Mouse (Mus musculus) c-Kit-positive CD71-negative TER-119-negative erythroid progenitor cells, embryonic 14.5 days (primary cell): ENCODE data around the gene Efcab11.
"Not testable (repeated sequence)": the region's sequence is repeated elsewhere in the genome, so short reads cannot be mapped to it uniquely, and the experiment has no call there.

Source experiments
- DNase-seq: peaks from one replicate; pipeline ENCODE4 v3.0.0-alpha.2; 2013; ENCODE audit warnings: low read depth

The Efcab11 gene

DNA sequence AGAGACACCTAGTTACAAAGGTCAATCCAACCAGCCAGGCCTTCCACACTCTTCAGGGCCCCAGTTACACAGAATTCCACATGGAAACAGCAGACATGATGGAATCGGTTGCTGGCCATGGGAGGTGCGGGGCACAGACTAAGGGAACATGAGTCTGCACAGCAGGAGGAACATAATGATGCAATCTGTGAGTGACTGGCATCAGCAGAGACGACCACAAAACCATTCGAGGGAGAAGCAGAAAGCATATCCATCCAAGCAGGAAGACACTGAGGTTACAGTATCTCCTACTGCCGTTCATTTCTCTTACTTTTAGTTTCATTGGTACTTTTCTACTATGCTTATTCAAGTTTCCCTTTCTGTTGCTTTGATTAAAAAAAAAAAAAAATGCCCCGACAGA lies 9.6 kb downstream of the Efcab11 start:
- DNase-seq, result no peak

DNA sequence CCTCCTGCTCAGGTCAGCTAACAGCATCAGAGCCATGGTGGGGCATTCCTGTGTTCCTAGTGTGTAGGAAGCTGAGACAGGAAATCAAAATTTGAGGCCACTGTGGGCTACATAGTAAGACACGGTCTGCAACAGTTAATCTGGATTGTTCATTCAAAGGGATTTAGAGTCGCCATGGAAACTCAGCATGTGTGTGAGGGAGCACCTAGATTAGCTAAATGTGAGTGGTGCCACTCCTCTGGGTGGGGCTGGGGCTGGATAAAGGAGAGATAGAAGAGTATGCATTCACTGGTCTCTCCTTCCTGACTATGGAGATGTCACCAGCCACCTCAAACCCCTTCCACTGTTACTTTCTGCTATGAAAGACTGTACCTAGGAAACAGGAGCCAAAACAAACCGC lies 10.8 kb downstream of the Efcab11 start:
- DNase-seq, result no peak

DNA sequence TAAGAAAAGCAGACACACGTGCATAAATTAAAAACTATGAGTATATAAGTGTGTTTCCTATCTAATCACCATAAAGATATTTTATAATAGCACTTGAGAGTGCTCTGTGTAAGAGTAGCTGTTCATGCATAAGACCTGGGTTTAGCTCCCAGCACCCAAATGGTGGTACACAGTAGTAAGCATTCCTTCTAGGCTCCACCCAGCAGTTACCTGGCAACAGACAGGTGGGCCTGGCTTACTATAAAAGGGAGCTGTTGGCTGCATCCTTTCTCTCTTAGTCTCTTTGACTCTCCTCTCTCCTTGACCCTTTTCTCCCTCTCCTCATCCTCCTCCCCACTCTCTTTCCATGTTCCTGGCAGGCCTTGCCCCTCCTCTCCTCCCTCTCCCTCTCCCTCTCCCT lies 15.4 kb downstream of the Efcab11 start:
- no peak for DNase-seq

DNA sequence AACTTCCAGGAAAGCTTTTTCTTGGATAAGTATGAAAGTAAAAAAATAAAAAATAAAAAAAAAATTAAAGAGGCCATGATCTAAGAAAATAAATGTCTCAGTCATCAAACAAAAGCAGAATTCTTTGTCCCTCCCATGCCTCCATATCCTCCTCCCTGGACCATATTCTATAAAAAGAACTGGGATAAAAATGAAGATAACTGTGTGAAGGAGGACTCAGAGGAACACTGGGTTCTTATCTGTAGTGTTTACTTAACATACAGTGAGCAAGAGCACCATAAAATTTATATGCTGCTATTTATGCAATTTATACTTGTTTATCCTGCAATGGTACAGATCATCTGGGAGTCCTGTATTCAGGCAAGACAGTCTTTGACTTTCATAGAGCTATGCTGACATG lies 19.6 kb downstream of the Efcab11 start:
- DNase-seq, result no peak

DNA sequence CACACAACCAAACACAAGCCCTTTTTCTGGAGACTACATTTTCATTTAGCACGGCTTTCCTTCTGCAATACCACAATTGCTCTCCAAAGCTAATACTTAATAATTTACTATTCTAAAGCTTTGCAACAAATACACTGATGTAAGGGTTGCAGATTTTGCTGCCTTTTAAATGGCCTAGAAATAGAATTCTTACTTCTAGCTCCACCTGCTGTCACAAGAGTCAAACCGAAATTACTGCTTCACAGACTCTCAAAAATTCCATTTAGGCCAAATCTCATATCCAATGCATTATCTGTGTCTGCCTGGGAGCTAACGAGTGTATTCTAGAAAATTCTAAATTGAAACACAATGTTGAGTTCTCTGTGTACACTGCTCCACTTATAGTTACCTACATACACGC lies 23.3 kb downstream of the Efcab11 start:
- DNase-seq, result no peak

DNA sequence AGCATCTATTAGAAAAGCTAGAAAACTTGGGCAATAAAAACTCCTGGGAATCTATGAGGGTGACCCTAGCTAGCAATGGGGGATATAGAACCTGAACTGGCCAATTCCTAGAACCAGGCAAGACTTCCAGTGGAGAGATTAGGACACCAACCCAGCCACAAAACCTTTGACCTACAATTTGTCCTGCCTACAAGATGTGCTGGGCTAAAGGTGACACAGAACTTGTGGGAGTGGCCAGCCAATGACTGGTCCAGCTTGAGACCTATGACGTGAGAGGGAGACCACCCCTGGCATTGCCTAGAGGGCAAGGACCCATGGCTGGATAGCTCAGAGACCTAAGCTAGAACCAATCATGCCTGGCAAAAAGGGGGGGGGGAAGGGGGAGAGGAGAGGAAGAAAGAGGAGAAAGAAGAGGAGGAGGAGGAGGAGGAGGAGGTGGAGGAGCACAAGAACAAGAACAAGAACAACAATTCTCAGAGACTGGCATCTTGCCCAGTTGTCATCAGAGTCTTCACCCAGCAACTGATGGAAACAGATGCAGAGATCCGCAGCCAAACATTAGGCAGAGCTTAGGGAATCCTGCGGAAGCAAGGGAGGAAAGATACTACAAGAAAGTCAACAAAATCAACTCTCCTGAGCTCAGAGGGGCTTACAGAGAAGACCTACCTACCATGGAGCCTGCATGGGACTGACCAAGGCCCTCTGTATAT lies 24.7 kb downstream of the Efcab11 start:
- DNase-seq, result no peak

DNA sequence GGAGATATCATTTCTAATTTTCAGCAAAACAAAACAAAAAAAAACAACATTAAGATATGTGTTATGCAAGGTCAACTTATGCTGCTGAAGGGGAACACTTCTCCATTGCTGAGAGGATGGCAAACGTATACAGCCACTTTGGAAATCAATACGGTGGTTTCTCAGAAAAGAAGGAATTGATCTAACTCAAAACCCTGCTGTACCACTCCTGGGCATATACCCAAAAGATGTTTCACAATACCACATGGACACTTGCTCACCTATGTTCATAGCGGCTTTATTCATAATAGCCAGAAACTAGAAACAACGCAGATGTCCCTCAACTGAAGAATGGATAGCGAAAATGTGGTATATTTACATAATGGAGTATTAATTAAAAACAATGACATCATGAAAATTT lies 25.6 kb downstream of the Efcab11 start:
- DNase-seq, result no peak

DNA sequence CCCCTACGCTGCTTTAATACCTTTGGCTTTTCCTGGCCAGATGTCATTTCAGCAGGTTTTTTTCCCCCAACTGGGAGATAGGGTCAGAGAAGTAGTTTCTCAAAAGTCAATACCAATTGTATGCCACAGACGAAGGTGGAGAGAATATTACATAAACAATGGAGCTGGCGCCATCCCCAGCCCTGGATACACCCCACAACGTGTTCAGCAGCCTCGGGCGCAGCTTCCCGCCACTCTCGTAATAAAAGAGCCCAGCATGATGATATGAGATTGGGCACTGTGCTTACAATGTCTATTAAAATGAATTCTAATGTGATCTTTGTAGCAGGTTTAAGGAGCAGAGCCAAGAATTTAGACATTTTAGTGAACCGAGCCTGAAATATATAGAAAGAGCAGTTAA lies 28.2 kb downstream of the Efcab11 start:
- DNase-seq, result no peak

DNA sequence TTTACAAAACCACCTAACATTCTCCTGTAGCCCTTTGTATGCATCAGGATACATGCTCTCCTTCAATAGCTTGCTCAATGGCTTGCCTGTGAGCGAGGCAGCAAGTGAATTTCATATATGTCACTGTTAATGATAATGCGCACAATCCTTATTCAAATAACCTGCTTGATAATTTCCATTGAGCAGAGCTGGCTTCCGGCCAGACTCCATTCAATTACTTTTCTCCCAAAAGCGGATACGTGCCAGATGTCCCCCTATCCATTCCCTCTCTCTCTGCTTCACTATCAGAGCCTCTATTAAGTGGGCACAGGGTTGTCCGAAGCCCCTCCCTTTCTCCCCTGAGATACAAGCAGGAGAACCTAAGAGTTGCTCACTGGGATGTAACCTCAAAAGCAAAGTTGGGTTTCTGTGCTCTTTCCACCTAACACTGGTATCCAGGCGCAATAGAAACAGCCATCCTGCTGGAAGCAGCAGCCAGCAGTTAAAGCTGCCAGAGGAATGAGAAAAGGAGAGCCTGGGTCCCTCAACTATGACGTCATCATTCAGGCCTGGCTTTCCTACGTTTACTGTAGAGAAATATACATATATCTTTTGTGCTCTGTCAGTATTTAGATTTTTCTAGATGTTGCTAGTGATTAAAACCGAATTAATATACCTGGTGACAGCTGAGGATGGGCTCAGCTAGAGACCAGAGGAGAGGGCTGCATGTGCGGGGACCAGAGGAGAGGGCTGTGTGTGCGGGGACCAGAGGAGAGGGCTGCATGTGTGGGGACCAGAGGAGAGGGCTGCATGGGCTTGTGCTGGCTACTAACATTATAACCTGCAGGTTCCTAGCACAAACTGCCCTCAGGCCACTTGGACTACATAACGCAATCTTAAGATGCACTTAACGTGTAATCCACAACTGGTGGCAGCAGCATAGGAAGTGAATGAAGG lies 30.6 kb downstream of the Efcab11 start:
- no peak for DNase-seq

DNA sequence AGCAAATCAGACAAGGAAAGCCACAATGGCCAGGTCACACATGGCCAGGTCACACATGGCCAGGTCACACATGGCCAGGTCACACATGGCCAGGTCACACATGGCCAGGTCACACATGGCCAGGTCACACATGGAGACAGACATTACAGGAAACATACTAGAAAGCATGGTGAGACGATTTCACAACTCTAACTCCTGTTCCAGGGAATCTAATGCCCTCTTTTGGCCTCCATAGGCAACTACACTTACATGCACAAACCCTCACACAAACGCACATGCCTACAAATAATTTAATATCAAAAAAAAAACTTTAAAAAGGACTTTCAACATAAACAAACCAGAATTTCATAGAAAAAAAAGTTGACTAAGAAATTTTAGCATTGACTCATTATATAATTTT lies 34.2 kb downstream of the Efcab11 start:
- DNase-seq, result no peak

DNA sequence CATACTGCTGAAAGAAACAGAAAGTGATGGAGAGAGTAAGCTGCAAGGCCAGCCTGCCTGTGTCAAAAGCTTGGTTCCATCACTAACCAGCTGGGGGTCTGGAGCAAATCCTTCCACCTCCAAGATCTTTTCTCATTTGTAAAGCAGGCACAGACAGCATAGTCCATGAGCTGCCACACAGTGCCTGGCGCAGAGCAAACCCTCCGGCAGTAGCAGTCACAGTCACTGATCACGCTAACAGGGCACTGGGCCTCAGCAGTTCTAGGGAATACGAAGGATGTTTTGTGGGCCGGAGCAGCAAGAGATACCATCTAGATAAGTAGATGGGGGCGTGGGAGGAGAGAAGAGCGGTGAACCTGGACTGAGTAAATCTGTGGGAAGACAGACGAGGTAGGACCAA lies 39.3 kb downstream of the Efcab11 start:
- DNase-seq, result no peak

DNA sequence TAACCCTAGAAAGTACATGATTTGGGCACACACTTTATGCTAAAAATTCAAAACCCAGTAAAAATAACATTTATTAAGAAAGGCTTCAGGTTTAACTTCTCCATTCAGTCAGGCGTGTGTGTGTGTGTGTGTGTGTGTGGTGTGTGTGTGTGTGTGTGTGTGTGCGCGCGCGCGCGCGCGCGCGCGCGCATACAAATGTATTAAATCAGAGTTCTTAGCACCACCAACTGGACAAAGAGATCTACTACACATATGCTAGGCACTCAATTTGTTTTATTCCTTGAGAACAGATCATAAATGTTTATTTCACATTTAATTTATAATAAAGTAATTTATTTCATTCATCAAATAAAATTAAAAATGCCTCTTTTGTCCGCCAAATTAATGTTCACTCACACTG lies 45.5 kb downstream of the Efcab11 start:
- no peak for DNase-seq

DNA sequence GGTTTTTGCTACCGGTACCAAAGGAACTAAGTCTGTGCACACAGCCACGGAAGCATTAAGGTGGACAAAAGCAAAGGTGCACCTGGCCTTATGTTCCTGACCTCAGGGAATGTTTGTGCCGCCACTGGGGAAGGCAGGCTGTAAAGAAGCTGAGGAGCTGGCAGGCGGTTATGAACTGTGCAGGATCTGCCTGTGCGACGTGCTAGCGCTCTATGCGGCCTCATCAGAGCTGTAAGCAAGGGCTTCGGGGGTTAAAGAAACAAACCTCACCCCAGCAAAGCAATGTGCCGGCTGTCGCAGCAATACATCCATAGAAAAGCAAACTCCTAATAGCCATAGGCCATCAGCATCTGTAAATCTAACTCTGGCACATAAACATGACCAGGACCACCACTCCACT lies 46.1 kb downstream of the Efcab11 start:
- no peak for DNase-seq

DNA sequence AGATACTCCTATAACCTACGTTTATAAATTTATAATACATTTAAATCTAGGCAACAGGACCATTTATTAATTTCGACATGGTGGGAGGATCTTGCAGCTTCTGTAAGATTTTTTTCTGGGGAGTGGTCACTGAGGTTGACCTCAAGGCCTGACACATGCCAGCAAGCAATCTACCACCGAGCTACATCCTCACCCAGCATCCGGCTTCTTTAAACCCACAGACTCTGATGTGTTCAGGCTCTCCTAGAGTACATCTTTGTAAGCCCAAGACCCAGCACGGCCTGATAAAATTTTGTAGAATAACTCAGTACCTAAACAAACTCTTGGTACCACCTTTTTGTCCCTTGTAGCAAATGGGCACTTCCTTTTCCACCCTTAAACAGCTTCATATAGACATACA lies 46.7 kb downstream of the Efcab11 start:
- DNase-seq, result no peak

DNA sequence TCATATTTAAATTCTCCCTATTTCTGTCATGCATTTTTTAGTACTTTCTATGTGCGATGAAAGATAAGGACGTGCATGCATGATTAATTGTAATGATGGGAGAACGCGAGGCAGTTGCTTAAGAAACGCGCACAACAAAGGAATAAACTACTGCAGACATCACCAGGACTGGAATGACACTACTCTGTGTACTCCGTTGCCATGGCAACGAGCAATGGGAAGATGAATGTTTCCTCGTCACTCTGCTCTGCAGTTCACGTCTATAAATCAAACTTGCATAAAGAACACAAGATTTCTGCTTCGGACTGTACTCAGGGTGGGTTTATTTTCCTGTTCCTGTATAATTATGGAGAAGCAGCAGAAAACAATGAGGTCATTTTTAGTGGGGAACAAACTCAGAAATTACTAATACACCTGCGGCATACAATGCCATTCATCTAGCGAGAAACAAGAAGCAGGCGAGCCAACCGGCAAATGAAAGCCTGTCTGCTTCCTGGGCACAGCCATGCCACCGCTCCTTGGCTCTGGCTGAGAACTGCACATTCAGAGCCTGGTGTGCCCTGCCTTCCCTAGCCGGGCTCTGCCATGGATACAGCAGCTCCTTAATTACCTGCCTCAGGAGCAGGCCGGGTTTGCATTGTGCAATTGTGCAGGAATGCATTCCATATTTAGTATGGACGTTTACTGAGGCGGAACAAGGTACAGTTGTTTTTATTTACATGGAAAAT lies 47.7 kb downstream of the Efcab11 start:
- DNase-seq, result peak; percentile 42

DNA sequence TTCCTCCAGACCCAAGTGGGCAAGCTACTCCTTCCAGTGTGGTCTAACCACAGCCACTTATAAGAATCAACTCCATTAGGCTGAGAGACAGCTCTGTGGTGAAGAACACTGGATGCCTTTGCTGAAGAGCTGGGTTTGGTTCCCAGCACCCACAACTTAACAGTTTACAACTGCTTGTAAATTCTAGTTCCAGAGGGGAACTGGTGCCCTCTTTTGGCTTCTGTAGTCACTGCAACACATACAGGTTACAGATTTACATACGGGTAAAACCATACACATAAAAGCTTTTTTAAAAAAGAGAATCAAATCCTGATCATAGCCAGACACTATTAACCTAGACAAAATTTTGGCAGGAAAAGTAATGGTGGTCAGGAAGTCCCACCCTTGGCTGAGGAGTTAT lies 50.8 kb downstream of the Efcab11 start:
- DNase-seq, result no peak

DNA sequence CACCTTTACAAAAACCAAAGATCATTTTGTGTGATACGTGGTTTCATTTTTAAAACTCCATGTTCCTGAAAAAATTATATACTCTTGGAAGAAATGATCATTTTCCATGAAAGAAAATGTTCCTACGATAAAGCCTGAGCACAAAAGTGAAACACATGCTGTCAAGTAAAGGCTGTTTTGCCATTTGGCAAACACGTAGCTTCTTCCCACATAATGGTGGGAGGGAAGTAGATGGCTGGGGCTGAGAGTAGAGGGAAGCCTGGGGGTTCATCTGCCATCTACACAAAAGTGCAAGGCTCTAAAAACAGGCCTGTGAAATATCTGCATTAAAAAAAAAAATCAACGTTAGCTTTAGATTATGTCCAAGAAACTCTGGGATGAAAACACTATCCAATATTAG lies 61.6 kb downstream of the Efcab11 start:
- no peak for DNase-seq

DNA sequence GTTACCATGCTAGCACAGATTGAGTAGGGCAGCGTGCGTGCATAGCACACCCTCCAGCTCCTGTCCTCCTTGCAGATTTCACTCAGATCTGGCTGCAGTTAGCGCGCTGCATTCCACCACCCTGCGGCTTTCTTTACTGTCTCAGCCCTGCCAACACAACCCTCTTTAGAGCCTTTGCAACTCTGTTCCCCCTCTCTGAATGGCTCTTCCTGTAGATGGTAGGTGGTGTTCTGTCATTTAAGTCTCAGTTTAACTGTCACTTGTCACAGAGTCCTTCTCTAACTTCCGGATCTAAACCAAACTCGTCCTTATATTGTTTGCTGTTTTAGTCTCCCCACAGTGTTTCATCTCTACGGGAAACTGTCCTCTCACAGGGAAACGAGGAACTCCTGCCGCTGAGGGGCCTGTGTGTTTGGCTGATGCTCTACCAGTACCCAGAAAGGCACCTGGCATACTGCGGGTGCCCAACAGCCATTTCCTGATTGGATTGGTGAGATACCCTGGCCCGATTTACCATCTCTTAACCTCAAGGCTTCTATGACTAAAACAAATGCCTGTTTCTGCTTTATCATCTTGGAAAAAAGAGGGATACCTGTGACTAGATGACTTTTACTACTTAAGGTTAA lies 62.8 kb downstream of the Efcab11 start:
- no peak for DNase-seq

DNA sequence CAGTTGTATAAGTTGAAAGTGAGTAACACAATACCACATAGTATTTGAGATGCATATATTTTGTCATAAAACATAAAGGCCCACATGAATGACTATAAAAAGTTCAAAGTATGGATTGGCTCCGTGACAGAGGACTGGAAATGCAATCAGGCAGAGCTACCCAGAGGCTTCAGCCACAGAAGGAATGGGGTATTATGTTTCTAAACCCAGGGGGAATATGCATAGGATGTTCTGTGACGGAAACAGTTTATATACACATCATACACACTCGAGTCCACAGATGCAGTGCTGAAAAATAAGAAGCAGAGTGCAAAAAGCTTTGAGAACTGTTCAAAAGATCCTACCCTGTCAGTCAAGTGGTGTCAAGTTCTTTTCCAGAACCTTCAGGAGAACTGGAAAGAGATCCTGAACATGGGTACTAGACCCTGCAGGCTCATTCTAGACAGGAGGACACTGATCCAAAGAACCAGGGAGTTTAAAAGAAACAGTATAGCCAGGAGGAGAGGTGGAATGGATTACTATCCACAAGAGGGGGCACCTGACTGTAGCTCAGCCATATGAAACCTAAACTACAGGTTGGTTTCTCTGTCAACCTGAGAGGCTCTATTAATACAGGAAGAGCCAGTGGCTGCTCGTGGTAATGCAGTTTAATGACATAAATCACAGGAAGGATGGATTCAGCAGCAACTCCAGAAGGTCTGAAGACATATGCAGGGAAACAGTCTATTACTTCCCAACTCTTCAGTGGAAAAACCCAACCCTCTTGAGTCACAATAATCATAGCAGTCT lies 64.9 kb downstream of the Efcab11 start:
- DNase-seq, result no peak

DNA sequence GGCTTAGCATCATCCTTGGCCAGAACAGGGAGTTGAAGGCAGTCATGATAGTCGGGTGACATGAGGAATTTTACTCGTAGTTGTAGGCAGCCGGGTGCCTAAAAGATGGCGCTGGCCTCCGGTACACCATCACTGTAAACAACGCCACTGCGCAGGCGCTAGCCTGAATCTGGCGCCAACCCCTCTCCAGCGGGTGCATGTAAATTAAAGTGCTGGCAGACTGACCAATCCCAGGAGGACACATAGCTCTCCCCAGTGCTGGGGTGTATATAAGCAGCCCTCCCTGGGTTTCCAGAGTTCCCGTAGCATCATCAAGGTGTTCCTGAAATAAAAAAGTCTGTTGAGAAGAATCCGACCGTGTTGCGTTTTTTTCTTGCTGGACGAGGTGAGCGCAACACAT lies 66.2 kb downstream of the Efcab11 start:
- not testable (repeated sequence) for DNase-seq

DNA sequence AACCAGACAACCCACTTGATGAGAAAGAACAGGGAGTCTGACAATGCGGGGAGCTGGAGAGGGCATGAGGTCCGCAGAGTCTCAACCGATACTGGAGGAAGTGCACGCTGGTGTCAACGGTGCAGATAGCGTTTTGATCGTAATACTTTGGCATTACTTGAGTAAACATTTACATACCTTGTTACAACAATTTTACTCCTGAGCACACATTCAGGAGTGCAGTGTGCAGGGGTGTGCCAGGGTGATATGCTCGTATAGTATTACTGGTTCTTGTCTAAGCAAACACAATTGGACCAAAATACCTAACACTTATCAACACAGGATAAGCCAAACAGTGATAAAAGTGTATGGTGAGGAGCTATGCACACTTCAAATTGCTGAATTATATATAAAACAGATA lies 69.0 kb downstream of the Efcab11 start:
- DNase-seq, result no peak

DNA sequence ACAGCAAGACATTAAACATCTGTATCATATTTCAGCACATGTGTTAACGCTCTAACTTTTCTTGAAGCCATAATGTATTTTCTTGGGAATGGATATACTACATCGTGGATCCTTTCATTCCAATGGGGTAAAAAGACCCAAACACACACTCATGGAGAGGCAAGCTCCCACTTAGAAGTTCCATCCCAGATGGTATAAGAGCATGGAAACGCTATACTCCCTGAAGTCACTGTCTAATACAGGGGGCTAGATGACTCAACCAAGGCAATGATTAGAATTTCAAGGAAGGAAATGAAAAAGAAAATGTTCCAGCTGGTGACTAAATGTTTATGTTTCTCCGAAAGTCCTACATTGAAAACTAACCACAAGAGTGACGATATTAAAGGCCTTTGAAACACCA lies 76.3 kb downstream of the Efcab11 start:
- DNase-seq, result no peak
